Mouse (Mus musculus): ENCODE data around the gene Mapkapk3.

Gene Mapkapk3

GRCm38 (mm10) chr9:107263912-107264311 lies 25.8 kb downstream of the Mapkapk3 start:
- DNase-seq (ENCODE audit: low spot score): no peak

DNA sequence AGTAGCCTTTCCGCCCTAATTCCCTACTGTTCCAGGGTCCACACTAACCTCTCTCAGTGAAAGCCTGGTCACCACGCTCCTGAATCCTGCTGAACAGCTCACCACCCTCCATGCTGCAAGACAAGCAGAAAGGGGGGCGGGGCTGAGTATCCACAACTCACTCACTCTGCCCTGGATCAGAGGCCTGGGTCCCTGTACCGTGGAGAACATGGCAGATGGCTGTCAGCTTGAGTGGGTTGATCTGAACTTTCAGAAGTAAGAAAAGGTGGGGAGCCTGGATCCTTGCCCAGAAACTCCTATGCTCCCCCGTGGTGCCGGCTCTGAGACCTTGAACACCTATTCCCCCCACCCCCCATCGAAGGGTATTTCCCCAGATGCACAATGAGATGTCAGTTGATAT lies 27.3 kb downstream of the Mapkapk3 start:
- no peak for DNase-seq (ENCODE audit: low spot score)

- DNase-seq (ENCODE audit: low spot score): no peak
These were observed 27.9 kb downstream of the Mapkapk3 start for GRCm38 (mm10) chr9:107261792-107262191.

- no peak for DNase-seq (ENCODE audit: low spot score)
These were observed 28.8 kb downstream of the Mapkapk3 start for GRCm38 (mm10) chr9:107260836-107261235.

DNA sequence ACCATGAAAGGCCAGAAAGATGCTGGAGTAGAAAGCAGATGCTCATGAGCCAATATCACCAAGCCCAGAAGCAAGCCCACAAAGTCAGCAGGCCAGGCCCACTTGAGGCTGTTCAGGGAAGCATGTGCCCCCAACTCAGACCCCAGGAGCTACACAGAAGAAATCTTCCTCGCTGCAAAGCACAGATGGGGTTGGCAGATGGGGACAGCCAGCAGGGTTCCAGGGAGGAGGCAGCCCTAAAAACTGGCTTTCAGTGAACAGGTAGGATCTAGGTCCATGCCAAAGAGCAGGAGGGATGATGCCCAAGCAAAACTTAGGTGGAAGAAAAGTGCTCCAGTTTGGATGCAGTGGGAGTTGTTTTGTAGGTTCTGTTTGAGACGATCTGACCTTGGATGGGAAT lies 29.2 kb downstream of the Mapkapk3 start:
- DNase-seq (ENCODE audit: low spot score): no peak

- peak; percentile 80 for DNase-seq (ENCODE audit: low spot score)
These were observed 30.1 kb downstream of the Mapkapk3 start for GRCm38 (mm10) chr9:107259571-107259970.

- no peak for DNase-seq (ENCODE audit: low spot score)
These were observed 34.1 kb downstream of the Mapkapk3 start for GRCm38 (mm10) chr9:107255596-107255995.

DNA sequence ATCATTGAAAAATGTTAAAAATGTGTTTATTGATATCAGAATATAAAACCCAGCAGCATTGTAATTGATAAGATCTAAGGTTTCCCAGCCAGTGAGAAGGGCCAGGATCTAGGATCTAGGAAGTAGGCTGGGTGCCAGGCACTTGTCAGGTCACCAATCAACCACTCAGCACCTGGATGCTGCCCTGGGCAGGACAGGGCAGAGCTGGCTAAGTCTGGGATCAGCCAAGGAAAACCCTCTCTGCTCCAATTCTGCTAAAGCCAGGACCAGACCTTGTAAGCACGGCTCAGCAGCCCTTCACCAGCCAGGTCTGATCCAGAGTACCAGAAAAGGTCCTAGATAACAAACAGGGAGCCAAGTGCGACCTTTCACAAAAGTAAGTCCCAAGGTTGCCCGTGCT lies 34.8 kb downstream of the Mapkapk3 start:
- no peak for DNase-seq (ENCODE audit: low spot score)

DNA sequence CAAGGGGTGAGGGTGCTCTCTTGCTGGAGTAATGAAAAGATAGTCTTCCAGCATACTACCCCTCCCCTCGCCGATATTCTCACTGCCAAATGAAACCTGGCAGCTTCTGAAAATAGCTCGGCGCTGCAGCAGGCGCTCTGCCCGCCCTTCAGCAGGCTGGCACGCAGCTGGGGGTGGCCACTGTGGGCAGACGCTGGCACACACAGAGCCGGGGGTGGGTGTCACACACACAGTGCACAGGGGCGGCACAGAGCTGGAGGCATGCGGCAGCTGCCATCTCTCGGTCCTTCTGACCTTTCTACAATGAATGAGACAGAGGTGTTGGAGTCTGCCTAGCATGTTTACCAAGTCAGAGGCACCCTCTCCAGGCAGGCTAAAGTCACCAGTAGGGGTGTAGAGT lies 35.2 kb downstream of the Mapkapk3 start:
- DNase-seq (ENCODE audit: low spot score): peak; percentile 80

GRCm38 (mm10) chr9:107252164-107252563 lies 37.5 kb downstream of the Mapkapk3 start:
- peak; percentile 77 for DNase-seq (ENCODE audit: low spot score)

GRCm38 (mm10) chr9:107250416-107251337 lies 39.0 kb downstream of the Mapkapk3 start:
- no peak for DNase-seq (ENCODE audit: low spot score)

- DNase-seq (ENCODE audit: low spot score): no peak
These were observed 40.5 kb downstream of the Mapkapk3 start for GRCm38 (mm10) chr9:107249154-107249553.

DNA sequence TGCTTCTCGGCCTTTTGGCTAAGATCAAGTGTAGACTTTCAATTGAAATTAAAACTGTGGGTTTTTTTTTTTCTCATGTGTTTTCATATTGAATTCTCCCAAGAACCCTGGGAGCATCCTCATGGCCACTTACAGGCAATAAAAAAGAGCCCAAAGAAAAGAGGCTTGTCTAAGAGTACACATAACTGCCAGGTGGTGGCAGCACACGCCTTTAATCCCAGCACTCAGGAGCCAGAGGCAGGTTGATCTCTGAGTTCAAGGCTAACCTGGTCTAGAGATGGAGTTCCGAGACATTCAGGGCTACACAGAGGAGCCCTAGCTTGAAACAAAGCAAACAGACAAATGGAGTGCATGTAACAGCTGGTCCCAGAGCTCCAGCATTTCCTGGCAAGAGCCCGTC lies 43.5 kb downstream of the Mapkapk3 start:
- no peak for DNase-seq (ENCODE audit: low spot score)

DNA sequence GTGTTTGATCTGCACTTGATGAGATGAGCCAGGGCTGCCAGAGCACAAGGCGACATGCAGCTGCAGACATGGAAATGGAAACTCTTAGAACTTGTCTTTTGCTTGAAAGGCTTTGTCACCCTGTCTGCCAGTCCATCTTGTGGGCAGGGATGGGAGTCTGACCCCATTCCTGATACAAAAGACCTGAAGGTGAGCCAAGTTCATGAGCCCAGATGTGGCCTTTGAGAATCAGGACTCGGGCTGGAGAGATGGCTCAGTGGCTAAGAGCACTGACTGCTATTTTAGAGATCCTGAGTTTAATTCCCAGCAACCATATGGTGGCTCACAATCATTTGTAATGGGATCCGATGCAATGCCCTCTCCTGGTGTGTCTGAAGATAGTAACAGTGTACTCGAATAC lies 44.4 kb downstream of the Mapkapk3 start:
- no peak for DNase-seq (ENCODE audit: low spot score)

GRCm38 (mm10) chr9:107236151-107236550 lies 53.5 kb downstream of the Mapkapk3 start:
- no peak for DNase-seq (ENCODE audit: low spot score)

GRCm38 (mm10) chr9:107235261-107235660 lies 54.4 kb downstream of the Mapkapk3 start:
- no peak for DNase-seq (ENCODE audit: low spot score)

- no peak for DNase-seq (ENCODE audit: low spot score)
These were observed 57.5 kb downstream of the Mapkapk3 start for GRCm38 (mm10) chr9:107232140-107232539.

DNA sequence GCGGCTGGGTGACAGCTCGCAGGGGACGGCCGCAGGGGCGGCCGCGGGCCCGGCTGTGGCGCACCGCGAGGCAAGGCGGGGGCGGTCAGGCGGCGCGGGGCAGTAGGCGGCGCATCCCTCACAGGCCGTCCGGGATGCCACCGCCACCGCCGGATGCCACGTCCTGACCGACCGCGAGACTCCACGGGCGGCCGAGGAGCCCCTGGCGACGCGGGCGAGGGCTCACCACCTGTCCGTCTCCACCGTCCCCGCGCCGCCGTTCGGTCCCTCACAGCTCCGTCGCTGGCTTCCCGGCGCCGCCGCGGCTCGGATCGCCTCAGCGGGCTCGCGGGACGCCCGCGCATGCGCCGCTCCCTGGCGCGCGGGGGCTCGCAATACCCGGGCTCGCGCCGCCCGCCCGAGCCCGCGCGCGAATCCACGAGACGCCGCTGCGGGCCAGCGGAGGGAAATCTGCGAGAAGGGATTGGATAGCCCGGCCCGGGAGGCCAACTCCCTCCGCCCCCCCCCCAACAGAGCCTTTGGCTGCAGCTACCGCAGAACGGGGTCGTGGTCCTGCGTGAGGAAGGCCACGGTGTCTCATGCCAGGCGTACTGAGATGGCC lies 58.0 kb downstream of the Mapkapk3 start, which contains the start of gene Dock3:
Gene Dock3 (minus strand): TSS at position 371 of the 601 bp plus-strand sequence.
- peak; percentile 78 for DNase-seq (ENCODE audit: low spot score)

GRCm38 (mm10) chr9:107230991-107231538 lies 58.6 kb downstream of the Mapkapk3 start:
- DNase-seq (ENCODE audit: low spot score): no peak

DNA sequence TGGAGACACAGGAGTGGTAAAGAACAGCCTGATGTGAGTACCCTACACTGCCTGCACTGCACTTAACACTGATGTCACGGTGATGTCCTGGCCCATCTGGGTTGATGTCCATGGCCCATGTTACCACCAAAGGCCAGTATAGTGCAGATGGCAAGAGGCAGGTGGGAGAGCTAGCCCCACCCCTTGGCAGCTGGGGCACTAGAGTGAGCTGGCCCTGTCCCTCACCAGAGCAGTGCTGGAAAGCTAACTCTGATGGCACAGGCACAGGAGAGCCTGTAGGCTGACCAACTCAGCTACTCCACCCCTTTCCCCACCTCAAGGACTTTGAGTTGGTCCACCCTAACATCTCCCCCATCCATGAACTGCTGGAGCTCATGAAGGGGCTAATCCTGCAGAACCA lies 65.1 kb downstream of the Mapkapk3 start:
- DNase-seq (ENCODE audit: low spot score): no peak

Measured in left cerebral cortex, adult 11 months (tissue).